Mouse (Mus musculus) liver, embryonic 14.5 days (tissue): Measurements from ENCODE around the gene Prcd.

Experiments
- CTCF ChIP-seq: IDR thresholded peaks from 2 replicates; pipeline ENCODE4 v1.5.1; 2016; ENCODE audit warnings: antibody characterized with exemption, low read depth, control low read depth
- EP300 ChIP-seq: IDR thresholded peaks from 2 replicates; pipeline ENCODE4 v1.6.1; 2016; ENCODE audit warnings: antibody characterized with exemption, low read depth

DNA sequence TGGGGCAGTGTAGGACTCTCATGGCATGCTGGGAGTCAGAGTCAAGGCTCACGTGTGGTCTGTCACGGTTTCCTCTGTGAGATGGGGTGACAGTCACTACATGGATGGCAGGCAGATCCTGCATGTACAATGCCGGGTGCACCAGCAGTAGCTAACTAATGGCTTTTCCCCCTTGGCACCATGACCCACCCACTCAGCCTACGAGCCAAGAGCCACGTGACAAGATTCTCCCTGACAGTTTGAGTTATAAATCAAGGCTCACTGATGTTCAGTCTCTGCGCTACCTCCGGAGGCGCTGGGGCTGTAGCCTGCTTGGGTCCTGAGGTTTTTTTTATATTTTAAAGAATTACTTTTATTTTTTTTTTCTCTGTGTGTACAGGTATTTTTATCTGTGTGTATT, 33.8 kb upstream of the Prcd start:
- TF ChIP-seq CTCF (no peak), EP300 (no peak)
